Comparison of ENCODE assay signal across 27 mouse cellular contexts in genomic region chr11:84612982-84613720, GRCm38 (mm10).
A peak's percentile ranks its signal among the peaks of the same experiment; 100 is the strongest.
DNase-seq lines count a peak whose midpoint lies in the region; ATAC-seq and TF ChIP-seq lines count a peak whose summit lies in the region.
"Had no signal": no experiment of that assay in that cellular context is flagged by ENCODE, and none has a peak within 500 bp of the region (broad histone marks: within the 10 kb centered on the region; RNA-seq: fewer than 3 reads in every experiment).

No protein-coding gene starts in this region.

- no peaks in the 10 kb centered on the region for H3K27me3 ChIP-seq in midbrain, postnatal 0 days (ENCODE audit: insufficient read depth, low read length)
- H3K27me3 ChIP-seq in midbrain, embryonic 11.5 days (ENCODE audit: control insufficient read depth, insufficient read depth, low read length), result no peaks in the 10 kb centered on the region
- peaks cover 13% of the 10 kb centered on the region; the same call in 1 of the 2 replicates for H3K27me3 ChIP-seq in G1E (ENCODE audit: insufficient read depth, low read length)
- H3K27me3 ChIP-seq: heart, embryonic 13.5 days; intestine, embryonic 15.5 days had no signal

- peak; percentile 62 for DNase-seq in midbrain, postnatal 0 days (ENCODE audit: low spot score)
- no peak for DNase-seq in midbrain, embryonic 11.5 days (ENCODE audit: low spot score, missing footprints)
- peak; percentile 45 for DNase-seq in G1E (ENCODE audit: low spot score)
- DNase-seq in c-Kit-positive CD71-negative TER-119-negative erythroid progenitor cells, embryonic 14.5 days (ENCODE audit: low read depth), result peak; percentile 17
- DNase-seq in naive thymus-derived CD4-positive, alpha-beta T cell, adult 2 months (ENCODE audit: low read depth), result peak; percentile 3
- no peak for DNase-seq in heart, adult 18-20 months
- no peak for DNase-seq in ovary, postnatal 36 days (ENCODE audit: low spot score)
- DNase-seq: adrenal gland, postnatal 14 days; cerebellum, adult 18-20 months; cerebellum, postnatal 25 days; gastrocnemius, postnatal 25 days; heart, postnatal 10 days; kidney, adult 2 months; kidney, postnatal 4 days; liver; lung, embryonic 14.5 days; retina, postnatal 1 day; right cerebral cortex, postnatal 25 days; spleen, adult 18-20 months; thymus, adult 2 months had no signal

- TF ChIP-seq CTCF in midbrain, postnatal 0 days (IDR thresholded peaks at IDR 0.05), result no peak
- TF ChIP-seq CTCF in G1E (IDR thresholded peaks at IDR 0.05; ENCODE audit: low read depth, low read length), result no peak

- no peaks in the 10 kb centered on the region for H3K9me3 ChIP-seq in midbrain, postnatal 0 days (ENCODE audit: low read length)
- H3K9me3 ChIP-seq in midbrain, embryonic 11.5 days (ENCODE audit: control insufficient read depth, low read length), result no peaks in the 10 kb centered on the region
- H3K9me3 ChIP-seq in G1E (replicated peaks), result no peaks in the 10 kb centered on the region
- H3K9me3 ChIP-seq: forebrain, embryonic 13.5 days; heart, embryonic 13.5 days; hindbrain, embryonic 15.5 days; intestine, embryonic 15.5 days; liver, embryonic 15.5 days; midbrain, embryonic 12.5 days had no signal

- no peak overlapping the region for H3K4me2 ChIP-seq in midbrain, postnatal 0 days (ENCODE audit: low read depth, low read length, poor library complexity, severe bottlenecking)
- H3K4me2 ChIP-seq in midbrain, embryonic 11.5 days, result no peak overlapping the region
- H3K4me2 ChIP-seq: forebrain, embryonic 13.5 days; heart, embryonic 13.5 days; hindbrain, embryonic 15.5 days; intestine, embryonic 15.5 days; liver, embryonic 15.5 days; lung, embryonic 14.5 days; midbrain, embryonic 12.5 days had no signal

- no peak overlapping the region for H3K4me3 ChIP-seq in midbrain, postnatal 0 days (ENCODE audit: low read depth, low read length)
- H3K4me3 ChIP-seq in midbrain, embryonic 11.5 days (ENCODE audit: low read depth, low read length), result no peak overlapping the region
- no peak overlapping the region for H3K4me3 ChIP-seq in G1E (ENCODE audit: low read depth, low read length)
- H3K4me3 ChIP-seq: forebrain, embryonic 13.5 days; heart, embryonic 13.5 days; hindbrain, embryonic 15.5 days; intestine, embryonic 15.5 days; liver, embryonic 15.5 days; midbrain, embryonic 12.5 days had no signal

- no peaks in the 10 kb centered on the region for H3K4me1 ChIP-seq in midbrain, postnatal 0 days (ENCODE audit: insufficient read depth, low read length)
- no peaks in the 10 kb centered on the region for H3K4me1 ChIP-seq in midbrain, embryonic 11.5 days (ENCODE audit: control insufficient read depth, insufficient read depth, low read length)
- peaks cover 30% of the 10 kb centered on the region for H3K4me1 ChIP-seq in G1E (ENCODE audit: insufficient read depth, low read depth, low read length)
- H3K4me1 ChIP-seq: heart, embryonic 13.5 days; intestine, embryonic 15.5 days; midbrain, embryonic 12.5 days had no signal

- H3K36me3 ChIP-seq in midbrain, postnatal 0 days (ENCODE audit: insufficient read depth, low read length), result no peaks in the 10 kb centered on the region
- no peaks in the 10 kb centered on the region for H3K36me3 ChIP-seq in midbrain, embryonic 11.5 days (ENCODE audit: control insufficient read depth, insufficient read depth, low read length)
- H3K36me3 ChIP-seq in G1E (replicated peaks), result no peaks in the 10 kb centered on the region
- H3K36me3 ChIP-seq: heart, embryonic 13.5 days; hindbrain, embryonic 15.5 days; intestine, embryonic 15.5 days; liver, embryonic 15.5 days; midbrain, embryonic 12.5 days had no signal

- WGBS in midbrain, postnatal 0 days, result 64% methylated on average over 9 of the region's 9 CpGs
- WGBS in midbrain, embryonic 11.5 days, result 77% methylated on average over 9 of the region's 9 CpGs

- no peak overlapping the region for H3K27ac ChIP-seq in midbrain, postnatal 0 days (ENCODE audit: low read depth, low read length)
- no peak overlapping the region for H3K27ac ChIP-seq in midbrain, embryonic 11.5 days (ENCODE audit: low read depth, low read length)
- H3K27ac ChIP-seq: forebrain, embryonic 13.5 days; heart, embryonic 13.5 days; hindbrain, embryonic 15.5 days; intestine, embryonic 15.5 days; liver, embryonic 15.5 days; midbrain, embryonic 12.5 days; stomach, postnatal 0 days had no signal

- no peak overlapping the region for H3K9ac ChIP-seq in midbrain, postnatal 0 days (replicated peaks; ENCODE audit: low read length, poor library complexity, severe bottlenecking)
- no peak overlapping the region for H3K9ac ChIP-seq in midbrain, embryonic 11.5 days (ENCODE audit: low read length)
- H3K9ac ChIP-seq: forebrain, embryonic 13.5 days; heart, embryonic 13.5 days; hindbrain, embryonic 15.5 days; intestine, embryonic 15.5 days; liver, embryonic 15.5 days; lung, embryonic 14.5 days; midbrain, embryonic 12.5 days had no signal

- ATAC-seq in midbrain, postnatal 0 days (ENCODE audit: low FRiP score), result no peak
- no peak for ATAC-seq in midbrain, embryonic 11.5 days (ENCODE audit: low FRiP score)
- peak; percentile 70 for ATAC-seq in G1E (ENCODE audit: extremely low read depth, insufficient number of reproducible peaks, low FRiP score, poor library complexity, severe bottlenecking)
- ATAC-seq: forebrain, embryonic 13.5 days; intestine, embryonic 15.5 days had no signal

Comparison
In these comparisons a context has a peak if more than half of its experiments do, and no peak if none do; other contexts are left out.
1. DNase-seq: peak in midbrain, postnatal 0 days (single experiment), G1E (single experiment), c-Kit-positive CD71-negative TER-119-negative erythroid progenitor cells, embryonic 14.5 days (single experiment) and naive thymus-derived CD4-positive, alpha-beta T cell, adult 2 months (single experiment); none in midbrain, embryonic 11.5 days (single experiment), heart, adult 18-20 months (0 of 2) and ovary, postnatal 36 days (single experiment).